Mouse (Mus musculus) midbrain, embryonic 14.5 days (tissue): ENCODE data around the gene Cpm. TPM values are rescaled to one million over a fixed set of nuclear protein-coding genes. Genes with fewer than 3 reads are reported as not detected.

ENCODE experiments used
- ATAC-seq: fragments of 200-750 bp; cut with Nextera tagmentation; 2 replicates; pipeline ENCODE4 v1.8.0; 2017; ENCODE audit warnings: moderate number of reproducible peaks, moderate library complexity; ENCODE audit not compliant: low FRiP score, low TSS enrichment
- DNase-seq: peaks from one replicate; pipeline ENCODE4 v3.0.0-alpha.2; 2015
- H3K27ac ChIP-seq: fragments of 300-500 bp; sonication (generic); replicated peaks from 2 replicates; pipeline ENCODE4 v1.5.1; 2014; ENCODE audit warnings: mild to moderate bottlenecking, low read depth, low read length, moderate library complexity
- H3K27me3 ChIP-seq: fragments of 300-500 bp; sonication (generic); 2 replicates; pipeline ENCODE4 v1.6.1; 2014; ENCODE audit warnings: low read length, control low read depth, mixed read lengths; ENCODE audit not compliant: control insufficient read depth, insufficient read depth
- H3K36me3 ChIP-seq: fragments of 300-500 bp; sonication (generic); 2 replicates; pipeline ENCODE4 v1.6.1; 2014; ENCODE audit warnings: low read length, control low read depth; ENCODE audit not compliant: control insufficient read depth, insufficient read depth
- H3K4me1 ChIP-seq: fragments of 300-500 bp; sonication (generic); 2 replicates; pipeline ENCODE4 v1.6.1; 2014; ENCODE audit warnings: mild to moderate bottlenecking, antibody characterized with exemption, low read length, control low read depth; ENCODE audit not compliant: control insufficient read depth, insufficient read depth
- H3K4me2 ChIP-seq: fragments of 300-500 bp; sonication (generic); 2 replicates; pipeline ENCODE4 v1.6.1; 2014; ENCODE audit warnings: mild to moderate bottlenecking, low read length, moderate library complexity
- H3K4me3 ChIP-seq: fragments of 300-500 bp; sonication (generic); replicated peaks from 2 replicates; pipeline ENCODE4 v1.5.1; 2014; ENCODE audit warnings: low read depth, low read length
- H3K9ac ChIP-seq: fragments of 300-500 bp; sonication (generic); replicated peaks from 2 replicates; pipeline ENCODE4 v1.6.1; 2014; ENCODE audit warnings: mild to moderate bottlenecking, low read length, moderate library complexity
- H3K9me3 ChIP-seq: fragments of 300-500 bp; sonication (generic); 2 replicates; pipeline ENCODE4 v1.6.1; 2016; ENCODE audit warnings: low read length, control low read depth, mixed read lengths; ENCODE audit not compliant: control insufficient read depth
- WGBS: fragments of 180-500 bp; shearing (Covaris S2); extraction: QIAGEN DNeasy Blood & Tissue Kit; methylation state at CpG from one replicate; pipeline ENCODE4 v1.1.7; 2014; 5-methylcytosine and 5-hydroxymethylcytosine counted together
- polyA plus RNA-seq: library from polyadenylated mRNA; unstranded; fragments of >200 nt; fragmentation: Nextera tagmentation; extraction: Ambion mirVana; gene quantifications from 2 replicates; pipeline ENCODE4 v1.2.1, GENCODE M21; 2014

Gene Cpm
- polyA plus RNA-seq, 1 experiment from 2014 or later = 5.4 TPM

DNA sequence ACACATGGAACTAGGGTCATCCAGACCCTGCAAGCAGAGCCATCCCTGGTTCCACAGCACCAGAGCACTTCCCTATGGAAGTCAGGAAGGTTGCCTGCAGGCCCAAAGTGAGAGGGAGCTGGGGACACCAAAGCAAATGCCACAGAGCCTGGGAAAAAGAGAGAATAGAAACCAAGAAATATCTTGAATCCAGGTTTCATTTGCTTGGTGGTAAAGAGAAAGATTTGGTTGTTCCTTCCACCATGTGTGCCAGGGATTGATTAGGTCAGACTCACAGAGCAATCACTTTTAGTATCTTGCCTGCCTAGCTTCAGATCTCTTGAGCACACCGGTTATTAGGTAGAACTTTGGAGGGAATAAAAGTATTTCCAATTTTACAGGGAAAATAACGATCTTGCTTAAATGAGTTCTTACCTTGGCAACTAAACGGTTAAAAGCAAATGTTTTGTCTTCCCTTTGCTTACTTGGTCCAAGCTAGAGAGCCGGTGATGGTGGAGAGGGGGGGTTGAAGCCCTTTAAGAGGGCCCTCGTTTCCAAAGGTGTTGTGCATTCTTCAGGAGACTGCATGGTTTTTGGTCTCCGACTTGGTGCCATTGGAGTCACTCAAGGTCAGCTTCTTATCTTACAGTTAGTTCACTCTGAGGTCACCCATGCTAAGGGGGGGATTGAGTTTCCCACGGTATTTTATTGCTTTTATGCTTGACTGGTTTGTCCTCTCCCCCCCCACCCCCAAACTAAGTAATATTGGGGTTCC, 26.8 kb downstream of the Cpm start:
- ATAC-seq = no peak
- H3K9ac ChIP-seq = no peak overlapping the region
- no peak overlapping the region for H3K27ac ChIP-seq
- H3K4me1 ChIP-seq = no peaks in the 10 kb centered on the region
- no peaks in the 10 kb centered on the region for H3K36me3 ChIP-seq
- WGBS = 72% methylated on average over 7 of the region's 7 CpGs
- H3K4me3 ChIP-seq = no peak overlapping the region
- H3K9me3 ChIP-seq = no peaks in the 10 kb centered on the region
- 0 out of 2 replicates have a peak, but pooled peaks cover 4% of the 10 kb centered on the region for H3K27me3 ChIP-seq
- DNase-seq = no peak
- no peak overlapping the region for H3K4me2 ChIP-seq

DNA sequence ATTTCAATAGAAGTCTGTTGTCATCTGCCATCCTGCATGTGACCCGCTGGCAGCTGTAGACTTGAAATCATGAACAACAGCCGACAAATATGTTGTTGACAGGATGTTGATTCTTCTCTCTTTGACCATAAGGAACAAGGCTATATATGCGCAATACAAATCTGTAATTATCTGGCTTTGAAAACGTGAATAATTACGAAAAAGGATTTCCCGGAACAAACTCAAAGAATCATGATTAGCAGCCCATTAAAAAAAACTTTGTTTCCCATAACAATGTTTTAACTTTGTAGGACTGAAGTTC, 27.3 kb downstream of the Cpm start:
- Histone ChIP-seq H3K4me3 (no peak overlapping the region), H3K27me3 (0 out of 2 replicates have a peak, but pooled peaks cover 1% of the 10 kb centered on the region), H3K9me3 (no peaks in the 10 kb centered on the region), H3K9ac (no peak overlapping the region), H3K27ac (no peak overlapping the region), H3K4me1 (no peaks in the 10 kb centered on the region), H3K36me3 (no peaks in the 10 kb centered on the region), H3K4me2 (no peak overlapping the region)
- ATAC-seq (no peak), DNase-seq (no peak)
- 87% methylated on average over 6 of the region's 6 CpGs for WGBS

DNA sequence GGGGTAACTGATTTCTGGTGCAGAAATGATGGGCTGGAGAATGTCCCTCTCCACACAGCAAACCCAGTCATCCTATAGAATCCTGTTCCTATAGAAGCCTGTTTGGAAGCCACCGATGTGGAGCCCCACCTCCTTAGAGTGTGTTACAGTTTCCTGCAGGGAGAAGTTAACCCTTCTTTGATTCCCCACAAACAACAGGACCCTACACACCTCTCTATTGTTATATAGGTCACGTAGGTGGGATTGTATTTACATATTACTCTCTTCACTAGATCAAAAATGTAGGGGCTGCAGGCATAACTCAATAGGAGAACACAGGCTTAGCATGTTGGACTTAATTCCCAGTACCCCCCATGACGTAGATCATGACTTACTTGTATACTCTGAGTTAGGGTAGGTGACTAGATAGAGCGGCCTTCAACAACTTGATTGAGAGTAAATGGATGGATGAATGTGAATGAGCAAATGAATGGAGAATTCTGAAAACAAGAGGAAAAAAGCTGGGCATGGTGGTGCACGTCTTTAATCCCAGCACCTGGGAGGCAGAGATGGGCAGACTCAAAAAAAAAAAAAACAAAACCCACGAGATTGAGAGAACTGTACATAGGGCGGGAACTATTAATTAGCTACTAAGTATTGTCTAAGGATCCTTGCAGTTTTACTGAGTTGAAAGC, 27.8 kb downstream of the Cpm start:
- Histone ChIP-seq H3K4me2 (no peak overlapping the region), H3K4me3 (no peak overlapping the region), H3K4me1 (no peaks in the 10 kb centered on the region), H3K36me3 (no peaks in the 10 kb centered on the region), H3K27me3 (no peaks in the 10 kb centered on the region), H3K9me3 (no peaks in the 10 kb centered on the region), H3K27ac (no peak overlapping the region), H3K9ac (no peak overlapping the region)
- no peak for ATAC-seq
- 80% methylated on average over 7 of the region's 7 CpGs for WGBS
- no peak for DNase-seq

DNA sequence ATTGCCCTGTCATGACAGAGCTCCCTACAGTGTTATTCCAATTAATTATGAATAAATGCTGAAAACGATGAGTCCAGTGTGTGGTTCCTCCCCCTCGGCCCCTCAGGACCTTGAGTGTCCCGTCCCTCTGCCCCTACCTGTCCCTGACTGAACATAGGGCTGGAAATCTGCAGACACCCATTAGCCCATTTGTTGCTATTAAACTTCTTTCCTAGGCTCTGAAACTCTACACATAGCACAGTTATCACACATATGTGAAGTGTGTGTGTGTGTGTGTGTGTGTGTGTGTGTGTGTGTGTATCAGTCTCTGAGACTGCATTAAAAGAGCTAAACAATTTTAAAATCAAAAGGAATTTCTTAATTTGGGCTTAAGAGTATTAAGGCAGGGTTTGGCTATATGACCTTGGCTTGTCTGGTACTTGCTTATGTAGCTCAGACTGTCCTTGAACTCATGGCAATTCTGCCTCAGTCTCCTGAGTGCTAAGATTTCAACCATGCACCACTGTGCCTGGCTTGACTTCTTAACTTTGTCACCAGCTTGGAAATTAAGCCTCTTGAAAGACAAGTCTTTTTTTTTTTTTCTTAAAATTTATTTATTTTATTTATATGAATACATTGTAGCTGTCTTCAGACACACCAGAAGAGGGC, 28.5 kb downstream of the Cpm start:
- Histone ChIP-seq H3K27me3 (no peaks in the 10 kb centered on the region), H3K4me2 (no peak overlapping the region), H3K27ac (no peak overlapping the region), H3K4me1 (no peaks in the 10 kb centered on the region), H3K4me3 (no peak overlapping the region), H3K9ac (no peak overlapping the region), H3K36me3 (no peaks in the 10 kb centered on the region), H3K9me3 (no peaks in the 10 kb centered on the region)
- no peak for ATAC-seq
- no peak for DNase-seq
- 82% methylated on average over 3 of the region's 3 CpGs for WGBS

DNA sequence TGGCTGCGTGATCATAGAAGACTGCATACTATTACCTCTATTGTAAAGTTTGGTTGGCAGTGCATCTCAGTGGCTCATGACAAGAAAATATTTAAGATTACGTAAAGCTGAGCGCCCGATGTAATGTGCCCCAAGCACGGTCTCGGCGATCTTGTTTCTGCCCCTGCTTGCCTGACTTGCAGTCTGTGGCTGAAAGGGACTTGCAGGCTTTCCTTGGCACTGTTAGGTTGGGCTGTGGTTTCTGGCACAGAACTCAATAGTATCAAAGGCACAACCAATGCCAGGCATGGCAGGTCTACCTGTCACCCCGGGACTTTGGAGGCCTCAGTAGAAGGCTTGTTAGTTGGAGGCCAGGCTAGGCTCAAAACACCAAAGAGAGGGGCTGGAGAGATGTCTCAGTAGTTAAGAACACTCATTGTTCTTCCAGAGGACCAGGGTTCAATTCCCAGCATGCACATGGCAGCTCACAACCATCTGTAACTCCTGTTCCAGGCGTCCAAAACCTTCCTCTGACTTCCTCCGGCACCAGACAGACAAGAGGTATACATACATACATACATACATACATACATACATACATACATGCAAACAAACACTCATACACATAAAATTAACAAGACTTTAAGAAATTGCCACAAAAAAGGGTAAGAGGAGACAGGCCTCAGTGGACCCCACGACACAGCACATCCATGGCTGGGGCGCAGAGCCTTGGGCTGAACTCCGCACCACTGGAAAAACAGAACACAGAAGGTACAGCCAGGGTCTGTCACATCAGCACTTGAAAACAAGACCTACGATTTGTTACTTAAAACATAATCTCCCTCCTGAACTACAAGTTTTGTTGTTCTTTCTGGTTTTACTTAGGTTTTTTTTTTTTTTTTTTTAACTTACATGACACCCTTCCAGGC, 29.5 kb downstream of the Cpm start:
- Histone ChIP-seq H3K36me3 (no peaks in the 10 kb centered on the region), H3K27ac (no peak overlapping the region), H3K9ac (no peak overlapping the region), H3K4me2 (no peak overlapping the region), H3K4me3 (no peak overlapping the region), H3K9me3 (no peaks in the 10 kb centered on the region), H3K27me3 (no peaks in the 10 kb centered on the region), H3K4me1 (no peaks in the 10 kb centered on the region; the same call in 1 of the 2 replicates)
- no peak for ATAC-seq
- 92% methylated on average over 14 of the region's 14 CpGs for WGBS
- no peak for DNase-seq

DNA sequence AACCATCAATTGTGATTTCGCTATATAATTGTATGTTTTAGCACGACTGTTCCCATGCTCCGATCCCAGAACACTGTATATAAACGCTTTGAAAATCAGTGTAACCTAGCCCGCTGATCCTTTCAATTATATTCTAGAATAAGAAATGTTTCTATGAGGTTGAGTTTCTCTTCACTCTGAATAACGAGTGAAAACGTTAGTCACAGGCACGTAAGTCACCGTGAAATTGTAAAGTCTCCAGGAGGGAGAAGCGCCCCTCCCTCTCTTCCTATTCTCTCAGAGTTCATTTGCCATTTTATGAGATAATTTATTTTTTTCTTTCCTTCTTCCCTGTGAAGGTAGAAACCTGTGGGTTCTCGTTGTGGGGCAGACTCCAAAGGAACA, 30.1 kb downstream of the Cpm start:
- 46% methylated on average over 11 of the region's 11 CpGs for WGBS
- ATAC-seq (no peak), DNase-seq (no peak)
- Histone ChIP-seq H3K9ac (no peak overlapping the region), H3K4me1 (no peaks in the 10 kb centered on the region; the same call in 1 of the 2 replicates), H3K9me3 (no peaks in the 10 kb centered on the region), H3K27ac (no peak overlapping the region), H3K4me2 (no peak overlapping the region), H3K36me3 (no peaks in the 10 kb centered on the region), H3K4me3 (no peak overlapping the region), H3K27me3 (no peaks in the 10 kb centered on the region)

DNA sequence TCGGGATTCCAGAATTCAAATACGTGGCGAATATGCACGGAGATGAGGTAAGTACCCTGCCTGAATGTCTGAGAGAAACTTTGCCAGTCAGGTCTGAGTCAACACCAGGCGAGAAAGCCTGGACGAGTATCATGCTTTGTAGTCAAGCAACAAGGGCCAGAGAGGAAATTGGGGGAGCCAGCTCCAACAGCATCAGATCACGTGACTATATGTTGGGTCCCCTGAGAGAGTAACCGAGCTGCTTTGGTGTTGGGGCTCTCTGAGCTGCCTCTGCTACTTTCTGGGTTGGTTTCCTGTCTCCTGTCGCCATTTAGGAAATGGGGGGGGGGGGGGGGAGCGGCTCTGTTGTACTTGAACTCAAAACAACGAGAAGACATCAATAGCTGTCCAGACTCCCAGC, 30.5 kb downstream of the Cpm start:
- Histone ChIP-seq H3K4me1 (no peaks in the 10 kb centered on the region; the same call in 1 of the 2 replicates), H3K36me3 (no peaks in the 10 kb centered on the region), H3K9ac (no peak overlapping the region), H3K27ac (no peak overlapping the region), H3K4me3 (no peak overlapping the region), H3K27me3 (no peaks in the 10 kb centered on the region), H3K9me3 (no peaks in the 10 kb centered on the region), H3K4me2 (no peak overlapping the region)
- WGBS = 59% methylated on average over 11 of the region's 11 CpGs
- DNase-seq = no peak
- no peak for ATAC-seq

DNA sequence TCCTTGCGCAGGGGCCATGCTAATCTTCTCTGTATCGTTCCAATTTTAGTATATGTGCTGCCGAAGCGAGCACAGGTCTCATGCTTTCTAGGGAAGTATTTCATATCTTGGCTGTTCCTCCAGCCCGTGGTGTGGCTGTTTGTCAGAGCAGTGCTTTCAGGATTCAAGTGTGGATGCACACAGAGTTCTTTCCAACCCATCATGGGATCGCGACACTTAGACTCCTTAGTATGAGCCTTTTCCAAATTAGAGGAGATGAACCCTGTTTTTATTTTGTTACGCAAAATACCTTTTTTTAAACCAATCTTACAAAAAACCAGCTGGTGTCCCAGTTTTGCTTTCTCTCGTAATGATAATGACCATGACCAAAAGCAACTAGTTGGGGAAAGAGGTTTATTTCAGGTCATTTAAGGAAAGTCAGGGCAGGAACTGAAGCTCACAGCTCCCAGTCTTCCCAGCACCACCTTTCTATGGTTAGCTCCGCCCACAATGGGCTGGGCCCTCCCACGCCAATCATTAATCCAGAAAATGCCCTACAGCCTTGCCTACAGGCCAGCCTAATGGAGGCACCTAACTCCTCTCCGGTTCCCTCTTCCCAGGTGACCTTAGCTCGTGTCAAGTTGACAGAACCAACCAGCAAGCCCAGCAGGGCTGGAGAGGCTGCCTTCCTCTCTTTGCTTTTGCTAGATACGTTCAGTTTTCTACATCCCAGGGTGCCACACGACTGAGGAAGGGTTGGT, 33.2 kb downstream of the Cpm start:
- Histone ChIP-seq H3K36me3 (no peaks in the 10 kb centered on the region), H3K9ac (no peak overlapping the region), H3K9me3 (no peaks in the 10 kb centered on the region), H3K4me2 (no peak overlapping the region), H3K27me3 (no peaks in the 10 kb centered on the region), H3K4me3 (no peak overlapping the region), H3K4me1 (no peaks in the 10 kb centered on the region; the same call in 1 of the 2 replicates), H3K27ac (no peak overlapping the region)
- DNase-seq = no peak
- ATAC-seq = no peak
- 84% methylated on average over 15 of the region's 15 CpGs for WGBS
